Mouse (Mus musculus) ES-Bruce4 (cell line): ENCODE measurements at regions not wholly inside any gene's neighbourhood (a gene's known extent, or its start where the extent isn't known, plus 50 kb on each side); places are given as distances from the start of the nearest gene placed in this dataset.

ENCODE experiments used
- CTCF ChIP-seq: IDR thresholded peaks from one replicate; pipeline ENCODE4 v1.8.1; 2011; ENCODE audit warnings: low read depth, low read length
- EP300 ChIP-seq: IDR thresholded peaks from 2 replicates; pipeline ENCODE4 v1.6.1; 2011; ENCODE audit warnings: low read depth, low read length; ENCODE audit not compliant: insufficient read depth

GRCm38 (mm10) chr10:44755355-44755957, 227.2 kb upstream of the Prdm1 start:
- TF ChIP-seq CTCF (no peak), EP300 (no peak)
